Mouse (Mus musculus): ENCODE results near the gene Grm6.

- TF ChIP-seq CTCF (IDR thresholded peaks at IDR 0.05; ENCODE audit: low read depth, low read length) (no peak), POLR2A (IDR thresholded peaks at IDR 0.05; ENCODE audit: insufficient read depth, low read length) (no peak)
These were observed 1.2 kb upstream of the Grm6 start for GRCm38 (mm10) chr11:50849310-50849709.

Measured in ES-Bruce4 (cell line).